ENCODE assay signal across 11 mouse cellular contexts in genomic region chr11:24065313-24065712, GRCm38 (mm10). TPM values are rescaled to one million over a fixed set of nuclear protein-coding genes. Genes with fewer than 3 reads are reported as not detected.
DNase-seq lines count a peak whose midpoint lies in the region; ATAC-seq and TF ChIP-seq lines count a peak whose summit lies in the region.
"Had no signal": no experiment of that assay in that cellular context is flagged by ENCODE, and none has a peak within 500 bp of the region (broad histone marks: within the 10 kb centered on the region; RNA-seq: fewer than 3 reads in every experiment).

No protein-coding gene starts in this region.

- 53% methylated on average over 4 of the region's 4 CpGs for WGBS in forebrain, embryonic 11.5 days
- 68% methylated on average over 4 of the region's 4 CpGs for WGBS in forebrain, embryonic 10.5 days
- 32% methylated on average over 4 of the region's 4 CpGs for WGBS in spleen, adult 2 months
- 31% methylated on average over 4 of the region's 4 CpGs for WGBS in hindbrain, postnatal 0 days

- TF ChIP-seq CTCF in spleen, adult 2 months (IDR thresholded peaks at IDR 0.05; ENCODE audit: extremely low read depth, insufficient read depth, insufficient read length, insufficient replicate concordance): peak; percentile 0; the same call in 1 of the 2 replicates
- peak; percentile 58 for TF ChIP-seq CTCF in hindbrain, postnatal 0 days (IDR thresholded peaks at IDR 0.05; ENCODE audit: low read depth)

- intact Hi-C loops in left cerebral cortex, postnatal 14 days (cut with DNase I): no loop called here

- H3K4me3 ChIP-seq in forebrain, embryonic 11.5 days (ENCODE audit: low read depth, low read length): no peak overlapping the region
- H3K4me3 ChIP-seq in forebrain, embryonic 10.5 days: no peak overlapping the region
- no peak overlapping the region for H3K4me3 ChIP-seq in spleen, adult 2 months (ENCODE audit: extremely low read depth, insufficient read depth, insufficient read length)
- no peak overlapping the region for H3K4me3 ChIP-seq in hindbrain, postnatal 0 days (ENCODE audit: low read length)

- H3K9ac ChIP-seq in forebrain, embryonic 11.5 days (ENCODE audit: low read length): no peak overlapping the region
- H3K9ac ChIP-seq in hindbrain, postnatal 0 days (replicated peaks; ENCODE audit: low read length): no peak overlapping the region

- peaks cover 6% of the 10 kb centered on the region; the same call in 1 of the 2 replicates for H3K4me1 ChIP-seq in forebrain, embryonic 11.5 days (replicated peaks; ENCODE audit: control insufficient read depth, insufficient read depth, low read length)
- H3K4me1 ChIP-seq in forebrain, embryonic 10.5 days: peaks cover 32% of the 10 kb centered on the region
- no peaks in the 10 kb centered on the region for H3K4me1 ChIP-seq in spleen, adult 2 months (ENCODE audit: control insufficient read depth, insufficient read depth, insufficient read length)
- peaks cover 11% of the 10 kb centered on the region for H3K4me1 ChIP-seq in hindbrain, postnatal 0 days (ENCODE audit: insufficient read depth, low read length)

- TF ChIP-seq POLR2A in spleen, adult 2 months (IDR thresholded peaks at IDR 0.05; ENCODE audit: low read depth, low read length): no peak

- no peaks in the 10 kb centered on the region for H3K9me3 ChIP-seq in forebrain, embryonic 11.5 days (ENCODE audit: control insufficient read depth, low read length)
- no peaks in the 10 kb centered on the region for H3K9me3 ChIP-seq in forebrain, embryonic 10.5 days
- no peaks in the 10 kb centered on the region for H3K9me3 ChIP-seq in hindbrain, postnatal 0 days (ENCODE audit: low read length)

- no peak overlapping the region for H3K27ac ChIP-seq in forebrain, embryonic 11.5 days (ENCODE audit: low read depth, low read length)
- no peak overlapping the region for H3K27ac ChIP-seq in forebrain, embryonic 10.5 days
- no peak overlapping the region for H3K27ac ChIP-seq in spleen, adult 2 months (ENCODE audit: insufficient read depth, low read length)
- no peak overlapping the region for H3K27ac ChIP-seq in hindbrain, postnatal 0 days

- peak; percentile 34 for ATAC-seq in forebrain, embryonic 11.5 days (replicated peaks; ENCODE audit: low FRiP score)
- ATAC-seq in hindbrain, postnatal 0 days: no peak

- H3K4me2 ChIP-seq in forebrain, embryonic 11.5 days (ENCODE audit: low read depth, low read length, severe bottlenecking): no peak overlapping the region
- no peak overlapping the region for H3K4me2 ChIP-seq in hindbrain, postnatal 0 days (ENCODE audit: low read depth, low read length)

- DNase-seq in forebrain, embryonic 11.5 days (ENCODE audit: low spot score): no peak
- DNase-seq in forebrain, embryonic 10.5 days (ENCODE audit: extremely low spot score, low spot score): no peak
- DNase-seq in spleen, adult 2 months (ENCODE audit: low read depth in 1 of 2, low spot score in 2 of 2): no peak
- DNase-seq in spleen, postnatal 4 days (ENCODE audit: low spot score in 2 of 2): no peak
- peak; percentile 67 for DNase-seq in hindbrain, postnatal 0 days (ENCODE audit: low spot score)
- DNase-seq in left cerebral cortex, postnatal 14 days (ENCODE audit: low spot score in 2 of 2): no peak
- DNase-seq in urinary bladder, postnatal 36 days (ENCODE audit: low spot score in 2 of 2): no peak
- no peak for DNase-seq in layer of hippocampus, adult 18-20 months (ENCODE audit: low spot score in 2 of 2)

- no peaks in the 10 kb centered on the region for H3K36me3 ChIP-seq in forebrain, embryonic 11.5 days (ENCODE audit: control insufficient read depth, insufficient read depth, low read length)
- no peaks in the 10 kb centered on the region for H3K36me3 ChIP-seq in forebrain, embryonic 10.5 days (replicated peaks)
- no peaks in the 10 kb centered on the region for H3K36me3 ChIP-seq in spleen, adult 2 months (ENCODE audit: control insufficient read depth, insufficient read depth, low read length)
- no peaks in the 10 kb centered on the region for H3K36me3 ChIP-seq in hindbrain, postnatal 0 days (ENCODE audit: insufficient read depth, low read length)

- H3K27me3 ChIP-seq in forebrain, embryonic 11.5 days (ENCODE audit: control insufficient read depth, insufficient read depth, low read length): peaks cover 2% of the 10 kb centered on the region; the same call in 1 of the 2 replicates
- peaks cover 48% of the 10 kb centered on the region for H3K27me3 ChIP-seq in forebrain, embryonic 10.5 days (ENCODE audit: poor library complexity, severe bottlenecking)
- peaks cover 11% of the 10 kb centered on the region for H3K27me3 ChIP-seq in spleen, adult 2 months (ENCODE audit: control insufficient read depth, insufficient read depth, low read length)
- H3K27me3 ChIP-seq in hindbrain, postnatal 0 days (ENCODE audit: insufficient read depth, low read length): no peaks in the 10 kb centered on the region

RNA-seq across cellular contexts. Expression of gene A830031A19Rik, which starts 9.5 kb away (rescaled TPM):
- not detected in 2 replicates for polyA plus RNA-seq in forebrain, embryonic 11.5 days (2014; fragmentation: Nextera tagmentation; extraction: Ambion mirVana)
- polyA plus RNA-seq in forebrain, embryonic 10.5 days (2016; fragmentation: Nextera tagmentation; extraction: Ambion mirVana): not detected in 2 replicates
- polyA plus RNA-seq in spleen, adult 2 months (2012; rRNA removed): not detected in 2 replicates
- not detected in 2 replicates for total RNA-seq in hindbrain, postnatal 0 days (2014; rRNA removed)
- not detected in 2 replicates for polyA plus RNA-seq in hindbrain, postnatal 0 days (2015; fragmentation: Nextera tagmentation; extraction: Ambion mirVana)
- total RNA-seq in left cerebral cortex, postnatal 14 days (2021): 1 to 10 TPM in 1 of 2 experiments, under 1 TPM in 1; 0.66 to 1.1 TPM
- total RNA-seq in layer of hippocampus, adult 18-20 months (2021): 1 to 10 TPM; 1.0 to 1.5 TPM
- total RNA-seq: adrenal gland, postnatal 4 days had no signal
- polyA plus RNA-seq: kidney, embryonic 14.5 days; small intestine, adult 2 months had no signal

RNA-seq across cellular contexts. Expression of gene Bcl11a, which starts 12.5 kb away (rescaled TPM):
- polyA plus RNA-seq in forebrain, embryonic 11.5 days (2014; fragmentation: Nextera tagmentation; extraction: Ambion mirVana): 97.0 and 101 TPM in 2 replicates
- polyA plus RNA-seq in forebrain, embryonic 10.5 days (2016; fragmentation: Nextera tagmentation; extraction: Ambion mirVana): 37.6 and 44.1 TPM in 2 replicates
- polyA plus RNA-seq in spleen, adult 2 months (2012; rRNA removed): 24.2 and 26.2 TPM in 2 replicates
- 32.2 and 32.3 TPM in 2 replicates for total RNA-seq in hindbrain, postnatal 0 days (2014; rRNA removed)
- polyA plus RNA-seq in hindbrain, postnatal 0 days (2015; fragmentation: Nextera tagmentation; extraction: Ambion mirVana): 69.8 and 73.5 TPM in 2 replicates
- total RNA-seq in left cerebral cortex, postnatal 14 days (2021): 100 to 1,000 TPM; 114 to 125 TPM
- 100 to 1,000 TPM in 1 of 2 experiments, 10 to 100 TPM in 1; 98.5 to 108 TPM for total RNA-seq in layer of hippocampus, adult 18-20 months (2021)
